Mouse (Mus musculus) testis, adult 2 months (tissue): ENCODE data around the gene Sema6d.

ENCODE experiments used
- CTCF ChIP-seq: fragments of 200-500 bp; IDR thresholded peaks from 2 replicates; pipeline ENCODE4 v1.5.1; 2012; ENCODE audit warnings: low read depth, mild to moderate bottlenecking, inconsistent platforms, low read length, moderate library complexity; ENCODE audit not compliant: control insufficient read depth, insufficient read depth, insufficient replicate concordance
- POLR2A ChIP-seq: fragments of 200-500 bp; IDR thresholded peaks from 2 replicates; pipeline ENCODE4 v1.6.1; 2012; ENCODE audit warnings: low read depth, mild to moderate bottlenecking, inconsistent platforms, low read length, moderate library complexity; ENCODE audit not compliant: control insufficient read depth

GRCm38 (mm10) chr2:124704922-124705321, 615.2 kb downstream of the Sema6d start:
- TF ChIP-seq POLR2A (no peak), CTCF (no peak)
